Mouse (Mus musculus) thymus, postnatal 0 days (tissue): ENCODE measurements around the gene B9d2. TPM values are rescaled to one million over a fixed set of nuclear protein-coding genes. Genes with fewer than 3 reads are reported as not detected.

ENCODE experiments used
- DNase-seq: peaks from one replicate; pipeline ENCODE4 v3.0.0-alpha.2; 2015; ENCODE audit warnings: low spot score
- polyA plus RNA-seq: library from polyadenylated mRNA; unstranded; fragments of >200 nt; fragmentation: Nextera tagmentation; extraction: Ambion mirVana; gene quantifications from 2 replicates; pipeline ENCODE4 v1.2.1, GENCODE M21; 2015

Gene B9d2
- polyA plus RNA-seq, 1 experiment from 2014 or later: 68.3 TPM

- no peak for DNase-seq
Observed at GRCm38 (mm10) chr7:25674297-25674696, 6.3 kb upstream of the B9d2 start.

- peak; percentile 30 for DNase-seq
Observed at GRCm38 (mm10) chr7:25674719-25675300, 5.8 kb upstream of the B9d2 start, which contains the start of gene Tmem91. Gene Tmem91 (minus strand): TSS chr7:25675166.

GRCm38 (mm10) chr7:25675405-25675804 lies 5.2 kb upstream of the B9d2 start:
- DNase-seq: no peak

GRCm38 (mm10) chr7:25676085-25676781 lies 4.3 kb upstream of the B9d2 start:
- DNase-seq: no peak

DNA sequence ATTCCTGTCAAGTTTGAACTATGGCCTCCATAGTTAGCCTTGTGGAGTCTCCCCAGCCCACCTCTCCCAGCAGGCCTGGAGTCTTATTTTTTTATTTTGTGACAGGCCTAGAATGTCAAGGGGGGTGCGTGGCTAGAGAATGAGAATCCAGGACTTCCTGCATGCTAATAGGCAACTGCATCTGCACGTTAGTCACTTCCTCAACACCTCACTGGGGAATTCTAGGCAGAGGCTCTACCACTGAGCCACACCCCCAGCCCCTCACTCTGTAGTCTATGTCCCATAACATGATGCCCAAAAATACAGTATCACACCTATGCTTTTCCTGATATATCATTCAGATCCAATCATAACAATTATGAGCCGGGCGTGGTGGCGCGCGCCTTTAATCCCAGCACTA lies 3.6 kb upstream of the B9d2 start:
- DNase-seq: no peak

- no peak for DNase-seq
Observed at GRCm38 (mm10) chr7:25679971-25680370, 609 bp upstream of the B9d2 start.

- peak; percentile 79 for DNase-seq
Observed at GRCm38 (mm10) chr7:25681341-25682231, 1.0 kb downstream of the B9d2 start.

- DNase-seq: peak; percentile 72
Observed at GRCm38 (mm10) chr7:25683474-25684180, 3.0 kb downstream of the B9d2 start.

GRCm38 (mm10) chr7:25684659-25685058 lies 4.1 kb downstream of the B9d2 start:
- no peak for DNase-seq

DNA sequence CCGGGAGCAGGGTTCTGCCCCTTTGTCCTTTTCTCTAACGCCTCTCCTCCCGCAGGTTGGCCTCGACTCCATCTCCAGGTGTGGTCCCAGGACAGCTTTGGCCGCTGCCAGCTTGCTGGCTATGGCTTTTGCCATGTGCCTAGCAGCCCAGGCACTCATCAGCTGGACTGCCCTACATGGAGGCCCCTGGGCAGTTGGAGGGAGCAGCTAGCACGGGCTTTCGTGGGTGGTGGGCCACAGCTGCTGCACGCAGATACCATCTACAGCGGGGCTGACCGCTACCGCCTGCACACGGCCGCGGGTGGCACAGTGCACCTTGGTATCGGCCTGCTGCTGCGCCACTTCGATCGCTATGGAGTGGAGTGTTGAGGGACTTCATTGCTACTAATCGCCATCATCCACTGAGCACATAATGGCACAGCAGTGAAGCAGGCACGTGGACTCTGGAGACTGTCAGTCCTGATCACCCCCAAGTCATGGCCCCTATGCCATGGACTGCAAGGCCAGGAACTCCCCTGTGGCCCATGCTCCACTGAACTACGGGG lies 5.4 kb downstream of the B9d2 start:
- DNase-seq: no peak

DNA sequence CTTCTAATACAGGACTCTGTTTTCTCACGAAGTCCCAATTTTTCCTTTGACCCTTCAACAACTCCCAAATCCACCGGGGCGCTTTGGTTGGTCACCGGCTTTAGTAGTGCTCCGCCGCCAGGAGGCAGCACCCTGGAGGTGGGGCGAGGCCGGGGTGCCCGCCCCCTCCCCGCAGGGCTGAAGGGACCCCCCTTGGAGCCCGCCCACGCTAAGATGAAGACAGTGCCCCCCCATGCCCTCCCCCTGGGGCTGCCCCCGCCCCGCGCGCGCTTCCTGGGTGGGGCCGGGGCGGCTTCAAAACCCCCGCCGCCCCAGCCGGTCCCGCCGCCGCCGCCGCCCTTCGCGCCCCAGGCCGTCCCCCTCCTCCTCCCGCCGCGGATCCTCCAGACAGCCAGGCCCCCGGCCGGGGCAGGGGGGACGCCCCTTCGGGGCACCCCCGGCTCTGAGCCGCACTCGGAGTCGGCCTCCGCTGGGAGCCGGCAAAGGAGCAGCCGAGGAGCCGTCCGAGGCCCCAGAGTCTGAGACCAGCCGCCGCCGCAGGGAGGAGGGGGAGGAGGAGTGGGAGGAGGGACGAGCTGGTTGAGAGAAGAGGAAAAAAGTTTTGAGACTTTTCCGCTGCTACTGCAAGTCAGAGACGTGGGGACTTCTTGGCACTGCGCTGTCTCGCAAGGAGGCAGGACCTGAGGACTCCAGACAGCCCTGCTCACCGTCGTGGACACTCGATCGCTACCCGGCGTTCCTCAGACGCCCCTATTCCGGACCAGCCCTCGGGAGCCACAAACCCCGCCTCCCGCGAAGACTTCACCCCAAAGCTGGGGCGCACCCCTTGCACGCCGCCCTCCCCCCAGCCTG lies 6.3 kb downstream of the B9d2 start, which contains the start of gene Tgfb1:
TSS of gene Tgfb1 (plus strand) at position 323 of the 852 bp plus-strand sequence.
- peak; percentile 91 for DNase-seq

DNA sequence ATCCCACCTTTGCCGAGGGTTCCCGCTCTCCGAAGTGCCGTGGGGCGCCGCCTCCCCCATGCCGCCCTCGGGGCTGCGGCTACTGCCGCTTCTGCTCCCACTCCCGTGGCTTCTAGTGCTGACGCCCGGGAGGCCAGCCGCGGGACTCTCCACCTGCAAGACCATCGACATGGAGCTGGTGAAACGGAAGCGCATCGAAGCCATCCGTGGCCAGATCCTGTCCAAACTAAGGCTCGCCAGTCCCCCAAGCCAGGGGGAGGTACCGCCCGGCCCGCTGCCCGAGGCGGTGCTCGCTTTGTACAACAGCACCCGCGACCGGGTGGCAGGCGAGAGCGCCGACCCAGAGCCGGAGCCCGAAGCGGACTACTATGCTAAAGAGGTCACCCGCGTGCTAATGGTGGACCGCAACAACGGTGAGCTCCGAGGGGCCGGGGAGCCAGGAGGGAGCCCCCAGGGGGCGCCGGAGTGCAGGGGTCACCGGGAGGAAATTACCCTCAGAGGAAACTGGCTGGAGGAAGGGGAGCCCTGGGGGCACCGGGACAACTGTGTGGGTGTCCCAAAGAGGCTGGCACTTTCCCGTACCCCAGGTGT lies 7.3 kb downstream of the B9d2 start:
- peak; percentile 56 for DNase-seq

- peak; percentile 84 for DNase-seq
Observed at GRCm38 (mm10) chr7:25688810-25689586, 8.4 kb downstream of the B9d2 start.

DNA sequence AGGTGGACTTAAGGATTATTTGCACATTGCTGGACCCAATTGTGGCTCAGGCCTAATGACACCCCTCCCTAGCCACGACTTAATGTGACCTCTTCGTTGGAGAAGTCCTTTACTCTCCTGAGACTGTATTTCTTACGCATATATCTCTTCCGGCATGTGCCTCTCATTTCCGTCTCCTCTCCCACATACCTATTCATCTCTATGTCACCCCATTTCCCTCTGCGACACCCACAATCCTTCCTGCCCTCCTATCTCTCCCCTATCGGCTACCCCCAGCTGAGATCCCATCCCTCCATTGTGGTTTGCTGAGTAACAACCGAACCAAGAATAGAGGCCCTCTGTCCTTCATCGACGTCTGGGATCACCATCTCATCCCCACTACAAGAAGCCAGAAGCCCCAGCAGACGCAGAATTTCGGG lies 9.0 kb downstream of the B9d2 start:
- no peak for DNase-seq

GRCm38 (mm10) chr7:25690051-25690450 lies 9.5 kb downstream of the B9d2 start:
- no peak for DNase-seq

DNA sequence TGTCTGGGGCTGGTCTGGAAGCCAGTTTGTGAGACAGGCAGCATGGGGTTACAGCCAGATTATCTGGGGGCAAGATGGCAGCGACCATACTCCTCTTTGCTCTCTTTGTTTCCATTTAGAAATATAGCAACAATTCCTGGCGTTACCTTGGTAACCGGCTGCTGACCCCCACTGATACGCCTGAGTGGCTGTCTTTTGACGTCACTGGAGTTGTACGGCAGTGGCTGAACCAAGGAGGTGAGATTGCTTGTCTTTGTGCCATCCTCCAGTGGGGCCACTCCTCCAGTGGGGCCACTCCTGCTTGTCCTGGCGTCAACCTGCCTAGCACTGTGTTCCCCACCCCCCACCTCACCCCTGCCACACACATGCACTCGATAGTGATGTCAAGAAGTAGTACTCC lies 13.5 kb downstream of the B9d2 start:
- no peak for DNase-seq

DNA sequence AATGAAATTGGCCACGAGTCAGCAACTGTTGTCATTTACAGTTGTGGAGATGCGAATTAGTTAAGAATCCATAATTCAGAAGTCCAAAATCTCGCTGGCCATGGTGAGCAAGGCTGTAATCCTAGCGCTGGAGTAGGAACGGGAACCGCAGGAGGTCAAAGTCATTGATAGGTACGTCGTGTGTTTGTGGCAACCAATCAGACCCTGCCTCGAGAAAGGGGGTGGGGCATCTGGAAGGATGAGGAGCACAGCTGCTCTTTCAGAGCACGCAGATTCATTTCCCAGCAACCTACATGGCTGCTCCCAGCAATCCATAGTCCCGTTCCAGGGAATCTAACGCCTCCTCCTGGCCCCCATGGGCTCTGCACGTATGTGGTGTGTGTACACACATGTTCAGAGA lies 19.3 kb downstream of the B9d2 start:
- DNase-seq: no peak

DNA sequence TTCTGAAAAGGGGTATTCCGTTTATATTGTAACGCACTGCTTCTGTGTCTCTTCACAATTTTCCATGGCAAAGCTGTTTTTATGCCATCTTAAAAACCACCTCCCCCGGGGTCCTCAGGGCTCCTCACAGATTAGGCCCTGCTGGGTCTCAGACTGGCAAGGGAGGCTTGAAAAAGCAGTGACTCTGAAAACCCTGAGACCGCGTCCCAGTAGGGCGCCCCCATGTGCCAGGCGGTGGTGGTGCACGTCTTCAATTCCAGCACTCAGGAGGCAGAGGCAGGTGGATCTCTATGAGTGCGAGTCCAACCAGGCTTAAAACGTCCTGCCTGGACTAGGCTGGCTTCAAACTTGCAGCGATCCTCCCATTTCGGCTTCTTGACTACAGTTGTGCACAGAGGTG lies 20.2 kb downstream of the B9d2 start:
- no peak for DNase-seq

- DNase-seq: no peak
Observed at GRCm38 (mm10) chr7:25702350-25702749, 21.8 kb downstream of the B9d2 start.
